Mouse (Mus musculus): ENCODE measurements around the gene Nrn1. TPM values are rescaled to one million over a fixed set of nuclear protein-coding genes. Genes with fewer than 3 reads are reported as not detected.

The Nrn1 gene
- polyA plus RNA-seq, 1 experiment from 2014 or later: 0.27 TPM

GRCm38 (mm10) chr13:36722309-36722708 lies 12.6 kb downstream of the Nrn1 start:
- Histone ChIP-seq H3K4me3 (no peak overlapping the region), H3K27ac (no peak overlapping the region), H3K4me1 (peaks cover 24% of the 10 kb centered on the region), H3K9me3 (no peaks in the 10 kb centered on the region), H3K36me3 (no peaks in the 10 kb centered on the region), H3K4me2 (no peak overlapping the region), H3K27me3 (peaks cover 78% of the 10 kb centered on the region), H3K9ac (no peak overlapping the region)
- ATAC-seq (ENCODE audit: borderline replicate concordance, extremely low read depth, low FRiP score, low TSS enrichment): no peak

- peaks cover 61% of the 10 kb centered on the region for H3K27me3 ChIP-seq
- H3K9me3 ChIP-seq: no peaks in the 10 kb centered on the region
- no peak overlapping the region for H3K4me3 ChIP-seq
- no peaks in the 10 kb centered on the region for H3K36me3 ChIP-seq
- peaks cover 13% of the 10 kb centered on the region; the same call in 1 of the 2 replicates for H3K4me1 ChIP-seq
- 91% methylated on average over 5 of the region's 5 CpGs for WGBS
- ATAC-seq (ENCODE audit: borderline replicate concordance, extremely low read depth, low FRiP score, low TSS enrichment): no peak
- H3K27ac ChIP-seq: no peak overlapping the region
- no peak overlapping the region for H3K4me2 ChIP-seq
- H3K9ac ChIP-seq: no peak overlapping the region
These were observed 14.5 kb downstream of the Nrn1 start for GRCm38 (mm10) chr13:36720297-36721017.

GRCm38 (mm10) chr13:36717376-36717775 lies 17.6 kb downstream of the Nrn1 start:
- Histone ChIP-seq H3K36me3 (no peaks in the 10 kb centered on the region), H3K4me3 (no peak overlapping the region), H3K9ac (no peak overlapping the region), H3K4me2 (no peak overlapping the region), H3K9me3 (no peaks in the 10 kb centered on the region), H3K27ac (no peak overlapping the region), H3K27me3 (peaks cover 30% of the 10 kb centered on the region), H3K4me1 (no peaks in the 10 kb centered on the region)
- no peak for ATAC-seq (ENCODE audit: borderline replicate concordance, extremely low read depth, low FRiP score, low TSS enrichment)
- 51% methylated on average over 3 of the region's 3 CpGs for WGBS

- WGBS: 46% methylated on average over 2 of the region's 2 CpGs
These were observed 18.2 kb downstream of the Nrn1 start for GRCm38 (mm10) chr13:36716708-36717107.

GRCm38 (mm10) chr13:36714101-36714500 lies 20.8 kb downstream of the Nrn1 start:
- no peak overlapping the region for H3K4me2 ChIP-seq
- H3K4me3 ChIP-seq: no peak overlapping the region
- no peaks in the 10 kb centered on the region for H3K36me3 ChIP-seq
- H3K9me3 ChIP-seq: no peaks in the 10 kb centered on the region
- 53% methylated on average over 2 of the region's 2 CpGs for whole genome bisulfite sequencing
- no peak overlapping the region for H3K9ac ChIP-seq
- no peaks in the 10 kb centered on the region for H3K4me1 ChIP-seq
- no peaks in the 10 kb centered on the region for H3K27me3 ChIP-seq
- no peak for ATAC-seq (ENCODE audit: borderline replicate concordance, extremely low read depth, low FRiP score, low TSS enrichment)
- H3K27ac ChIP-seq: no peak overlapping the region

More at GRCm38 (mm10) chr13:36716708-36717107, 18.2 kb downstream of the Nrn1 start:
- ATAC-seq (ENCODE audit: borderline replicate concordance, extremely low read depth, low FRiP score, low TSS enrichment): no peak
- Histone ChIP-seq H3K9ac (no peak overlapping the region), H3K4me2 (no peak overlapping the region), H3K4me1 (no peaks in the 10 kb centered on the region), H3K36me3 (no peaks in the 10 kb centered on the region), H3K9me3 (no peaks in the 10 kb centered on the region), H3K4me3 (no peak overlapping the region), H3K27ac (no peak overlapping the region), H3K27me3 (peaks cover 23% of the 10 kb centered on the region)

GRCm38 (mm10) chr13:36707088-36707690 lies 27.7 kb downstream of the Nrn1 start:
- Histone ChIP-seq H3K9me3 (no peaks in the 10 kb centered on the region), H3K36me3 (no peaks in the 10 kb centered on the region), H3K9ac (no peak overlapping the region), H3K27me3 (no peaks in the 10 kb centered on the region), H3K4me1 (no peaks in the 10 kb centered on the region), H3K27ac (no peak overlapping the region), H3K4me2 (no peak overlapping the region), H3K4me3 (no peak overlapping the region)
- no peak for ATAC-seq (ENCODE audit: borderline replicate concordance, extremely low read depth, low FRiP score, low TSS enrichment)
- 49% methylated on average over 3 of the region's 3 CpGs for WGBS

- Histone ChIP-seq H3K4me2 (no peak overlapping the region), H3K4me3 (no peak overlapping the region), H3K9me3 (no peaks in the 10 kb centered on the region), H3K36me3 (no peaks in the 10 kb centered on the region), H3K27ac (no peak overlapping the region), H3K4me1 (no peaks in the 10 kb centered on the region), H3K27me3 (no peaks in the 10 kb centered on the region), H3K9ac (no peak overlapping the region)
- ATAC-seq (ENCODE audit: borderline replicate concordance, extremely low read depth, low FRiP score, low TSS enrichment): no peak
- WGBS: 68% methylated on average over 8 of the region's 8 CpGs
These were observed 38.6 kb downstream of the Nrn1 start for GRCm38 (mm10) chr13:36696351-36696771.

GRCm38 (mm10) chr13:36695516-36696201 lies 39.3 kb downstream of the Nrn1 start:
- WGBS: 41% methylated on average over 7 of the region's 7 CpGs
- Histone ChIP-seq H3K9me3 (no peaks in the 10 kb centered on the region), H3K27me3 (no peaks in the 10 kb centered on the region), H3K36me3 (no peaks in the 10 kb centered on the region), H3K4me2 (no peak overlapping the region), H3K4me1 (no peaks in the 10 kb centered on the region), H3K4me3 (no peak overlapping the region), H3K9ac (no peak overlapping the region), H3K27ac (no peak overlapping the region)
- ATAC-seq (ENCODE audit: borderline replicate concordance, extremely low read depth, low FRiP score, low TSS enrichment): no peak

- WGBS: 43% methylated on average over 4 of the region's 4 CpGs
- H3K36me3 ChIP-seq: no peaks in the 10 kb centered on the region
These were observed 51.4 kb downstream of the Nrn1 start for GRCm38 (mm10) chr13:36683581-36683980.

GRCm38 (mm10) chr13:36680690-36681355 lies 54.1 kb downstream of the Nrn1 start:
- WGBS: 84% methylated on average over 8 of the region's 8 CpGs
- ATAC-seq (ENCODE audit: borderline replicate concordance, extremely low read depth, low FRiP score, low TSS enrichment): no peak
- no peaks in the 10 kb centered on the region for H3K27me3 ChIP-seq
- H3K4me3 ChIP-seq: no peak overlapping the region
- no peak overlapping the region for H3K4me2 ChIP-seq
- no peaks in the 10 kb centered on the region for H3K36me3 ChIP-seq
- H3K4me1 ChIP-seq: no peaks in the 10 kb centered on the region
- H3K27ac ChIP-seq: no peak overlapping the region
- H3K9me3 ChIP-seq: no peaks in the 10 kb centered on the region
- no peak overlapping the region for H3K9ac ChIP-seq

More at GRCm38 (mm10) chr13:36683581-36683980, 51.4 kb downstream of the Nrn1 start:
- no peak overlapping the region for H3K4me3 ChIP-seq
- H3K27me3 ChIP-seq: no peaks in the 10 kb centered on the region
- no peak overlapping the region for H3K27ac ChIP-seq
- H3K9me3 ChIP-seq: no peaks in the 10 kb centered on the region
- no peak overlapping the region for H3K9ac ChIP-seq
- H3K4me1 ChIP-seq: no peaks in the 10 kb centered on the region
- no peak for ATAC-seq (ENCODE audit: borderline replicate concordance, extremely low read depth, low FRiP score, low TSS enrichment)
- H3K4me2 ChIP-seq: no peak overlapping the region

GRCm38 (mm10) chr13:36679345-36679744 lies 55.6 kb downstream of the Nrn1 start:
- ATAC-seq (ENCODE audit: borderline replicate concordance, extremely low read depth, low FRiP score, low TSS enrichment): no peak
- H3K27ac ChIP-seq: no peak overlapping the region
- no peaks in the 10 kb centered on the region for H3K9me3 ChIP-seq
- H3K36me3 ChIP-seq: no peaks in the 10 kb centered on the region
- WGBS: 50% methylated on average over 1 of the region's 1 CpGs
- no peaks in the 10 kb centered on the region for H3K4me1 ChIP-seq
- no peaks in the 10 kb centered on the region for H3K27me3 ChIP-seq
- H3K4me3 ChIP-seq: no peak overlapping the region
- no peak overlapping the region for H3K4me2 ChIP-seq
- no peak overlapping the region for H3K9ac ChIP-seq

Data from lung, embryonic 15.5 days (tissue).